Mouse (Mus musculus) embryo, embryonic 9.5 days (tissue): ENCODE measurements around the gene Pon3.

Experiments
- DNase-seq: peaks from one replicate; pipeline ENCODE4 v3.0.0-alpha.2; 2017; ENCODE audit errors: extremely low spot score

Gene Pon3

GRCm38 (mm10) chr6:5179189-5179588, 76.9 kb downstream of the Pon3 start:
- DNase-seq, result no peak

- no peak for DNase-seq
These were observed 77.9 kb downstream of the Pon3 start for GRCm38 (mm10) chr6:5177967-5178891.

- no peak for DNase-seq
These were observed 81.8 kb downstream of the Pon3 start for GRCm38 (mm10) chr6:5174179-5174812.

- DNase-seq, result no peak
These were observed 83.5 kb downstream of the Pon3 start for GRCm38 (mm10) chr6:5172571-5172970.

- DNase-seq, result no peak
These were observed 84.7 kb downstream of the Pon3 start for GRCm38 (mm10) chr6:5171418-5171817.
